Mouse (Mus musculus): Measurements from ENCODE around the gene Lmo7.

Lmo7 gene

GRCm38 (mm10) chr14:101933551-101933950 lies 203.8 kb downstream of the Lmo7 start:
- no peak for DNase-seq (ENCODE audit: extremely low read depth, low read depth, low spot score)

GRCm38 (mm10) chr14:101942971-101943370 lies 213.2 kb downstream of the Lmo7 start:
- DNase-seq (ENCODE audit: extremely low read depth, low read depth, low spot score) = no peak

- no peak for DNase-seq (ENCODE audit: extremely low read depth, low read depth, low spot score)
Measured at GRCm38 (mm10) chr14:101946711-101947516, 217.2 kb downstream of the Lmo7 start.

GRCm38 (mm10) chr14:101949114-101949513 lies 219.4 kb downstream of the Lmo7 start:
- DNase-seq (ENCODE audit: extremely low read depth, low read depth, low spot score) = no peak

GRCm38 (mm10) chr14:101951107-101951506 lies 221.3 kb downstream of the Lmo7 start:
- DNase-seq (ENCODE audit: extremely low read depth, low read depth, low spot score) = no peak

- DNase-seq (ENCODE audit: extremely low read depth, low read depth, low spot score) = no peak
Measured at GRCm38 (mm10) chr14:101953793-101954468, 224.2 kb downstream of the Lmo7 start.

GRCm38 (mm10) chr14:101964381-101964780 lies 234.6 kb downstream of the Lmo7 start:
- no peak for DNase-seq (ENCODE audit: extremely low read depth, low read depth, low spot score)

- no peak for DNase-seq (ENCODE audit: extremely low read depth, low read depth, low spot score)
Measured at GRCm38 (mm10) chr14:101964956-101965355, 235.2 kb downstream of the Lmo7 start.

- DNase-seq (ENCODE audit: extremely low read depth, low read depth, low spot score) = no peak
Measured at GRCm38 (mm10) chr14:101972764-101973163, 243.0 kb downstream of the Lmo7 start.

- DNase-seq (ENCODE audit: extremely low read depth, low read depth, low spot score) = no peak
Measured at GRCm38 (mm10) chr14:101973171-101973570, 243.4 kb downstream of the Lmo7 start.

- DNase-seq (ENCODE audit: extremely low read depth, low read depth, low spot score) = no peak
Measured at GRCm38 (mm10) chr14:101976021-101976685, 246.4 kb downstream of the Lmo7 start.

All from fat pad, adult 2 months (tissue).